Mouse (Mus musculus): ENCODE results near the gene Cep19. TPM values are rescaled to one million over a fixed set of nuclear protein-coding genes. Genes with fewer than 3 reads are reported as not detected.

Cep19 gene
- polyA plus RNA-seq, 1 experiment from 2014 or later = 24.1 TPM

DNA sequence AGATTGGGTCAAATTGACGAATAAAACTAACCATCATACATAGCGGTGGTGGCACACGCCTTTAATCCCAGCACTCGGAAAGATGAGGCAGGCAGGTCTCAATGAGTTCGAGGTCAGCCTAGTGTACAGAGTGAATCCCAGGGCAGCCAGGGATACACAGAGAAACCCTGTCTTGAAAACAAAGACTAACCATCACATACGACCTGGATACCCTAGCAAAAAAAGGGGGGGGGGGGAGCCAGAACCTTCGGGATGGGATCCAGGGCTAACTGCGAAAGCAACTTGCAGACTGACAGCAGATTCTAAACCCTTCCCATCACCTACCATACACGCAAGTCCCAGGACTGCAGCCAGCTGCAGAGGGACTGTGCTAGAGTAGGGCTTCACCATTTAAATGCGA is 14.8 kb downstream of the Cep19 start:
- Histone ChIP-seq H3K27ac (ENCODE audit: low read depth) (no peak overlapping the region), H3K4me3 (ENCODE audit: low read depth, low read length) (no peak overlapping the region), H3K9ac (ENCODE audit: low read length) (no peak overlapping the region), H3K36me3 (ENCODE audit: control insufficient read depth, insufficient read depth, low read length) (0 out of 2 replicates have a peak, but pooled peaks cover 4% of the 10 kb centered on the region), H3K27me3 (replicated peaks; ENCODE audit: control insufficient read depth, insufficient read depth, low read length) (no peaks in the 10 kb centered on the region), H3K4me2 (ENCODE audit: low read length) (no peak overlapping the region), H3K4me1 (replicated peaks; ENCODE audit: control insufficient read depth, insufficient read depth, low read length) (no peaks in the 10 kb centered on the region; the same call in 1 of the 2 replicates), H3K9me3 (ENCODE audit: control insufficient read depth, low read length) (no peaks in the 10 kb centered on the region)
- DNase-seq (ENCODE audit: low spot score) (no peak), ATAC-seq (replicated peaks; ENCODE audit: low FRiP score, low TSS enrichment, low read depth) (no peak)
- 82% methylated on average over 10 of the region's 10 CpGs for WGBS

DNA sequence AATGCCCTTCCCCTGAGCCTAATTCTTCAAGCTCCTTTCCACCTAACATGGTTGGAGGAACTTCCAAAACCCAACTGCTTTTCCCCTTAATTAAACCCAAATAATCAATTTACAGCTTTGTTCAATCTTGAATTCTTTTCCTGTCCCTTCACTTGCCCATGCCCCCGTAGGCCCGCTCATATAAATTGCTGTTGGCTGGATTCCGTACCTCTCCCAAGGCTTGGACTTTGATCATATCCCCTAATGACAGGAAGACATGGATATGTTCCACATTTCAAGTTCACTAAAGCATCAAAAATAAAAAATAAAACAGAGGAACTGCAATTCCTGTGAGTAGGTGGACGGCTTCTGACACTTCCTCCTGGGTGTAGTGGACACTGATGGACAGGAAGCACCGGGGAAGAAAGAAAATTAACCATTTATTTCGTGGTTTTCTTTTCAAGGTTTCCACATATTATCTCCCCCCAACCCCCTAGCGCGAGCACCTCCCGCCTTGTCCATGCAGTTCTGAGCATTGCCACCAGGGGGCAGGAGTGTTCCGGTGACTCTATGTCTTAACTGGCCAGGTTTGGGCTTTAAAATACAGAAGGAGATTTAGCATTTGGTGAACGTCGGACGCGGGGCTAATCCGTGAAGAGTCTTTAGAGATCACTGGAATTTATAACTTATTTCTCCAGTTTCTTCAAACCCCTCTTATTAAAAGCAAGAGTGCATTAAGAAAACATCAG is 15.5 kb downstream of the Cep19 start:
- WGBS = 15% methylated on average over 15 of the region's 15 CpGs

DNA sequence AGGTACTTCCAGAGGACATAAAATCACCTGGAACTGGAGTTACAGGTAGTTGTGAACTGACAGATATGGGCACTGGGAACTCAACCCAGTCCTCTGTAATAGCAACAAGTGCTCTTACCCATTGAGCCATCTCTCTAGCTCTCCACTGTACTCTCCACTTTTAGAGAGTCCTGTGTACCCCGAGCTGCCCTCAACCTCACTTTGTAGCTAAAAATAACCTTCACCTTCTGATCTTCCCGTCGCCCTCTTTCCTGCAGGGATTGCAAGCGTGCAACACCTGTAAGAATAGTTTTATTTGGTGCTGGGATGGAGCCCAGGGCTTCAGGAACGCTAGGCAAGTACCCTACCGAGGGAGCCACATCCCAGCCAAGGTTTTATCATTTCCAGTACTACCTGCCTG is 16.2 kb downstream of the Cep19 start:
- no peaks in the 10 kb centered on the region; the same call in 1 of the 2 replicates for H3K4me1 ChIP-seq (replicated peaks; ENCODE audit: control insufficient read depth, insufficient read depth, low read length)
- DNase-seq (ENCODE audit: low spot score) = no peak
- H3K9me3 ChIP-seq (ENCODE audit: control insufficient read depth, low read length) = no peaks in the 10 kb centered on the region
- no peak overlapping the region for H3K27ac ChIP-seq (ENCODE audit: low read depth)
- H3K27me3 ChIP-seq (replicated peaks; ENCODE audit: control insufficient read depth, insufficient read depth, low read length) = no peaks in the 10 kb centered on the region
- H3K9ac ChIP-seq (ENCODE audit: low read length) = no peak overlapping the region
- H3K36me3 ChIP-seq (ENCODE audit: control insufficient read depth, insufficient read depth, low read length) = no peaks in the 10 kb centered on the region
- H3K4me3 ChIP-seq (ENCODE audit: low read depth, low read length) = no peak overlapping the region
- whole genome bisulfite sequencing = 48% methylated on average over 6 of the region's 6 CpGs
- no peak overlapping the region for H3K4me2 ChIP-seq (ENCODE audit: low read length)
- ATAC-seq (replicated peaks; ENCODE audit: low FRiP score, low TSS enrichment, low read depth) = no peak

More for the DNA sequence above, 15.5 kb downstream of the Cep19 start:
- no peaks in the 10 kb centered on the region; the same call in 1 of the 2 replicates for H3K4me1 ChIP-seq (replicated peaks; ENCODE audit: control insufficient read depth, insufficient read depth, low read length)
- H3K27ac ChIP-seq (ENCODE audit: low read depth) = no peak overlapping the region
- no peak overlapping the region for H3K4me3 ChIP-seq (ENCODE audit: low read depth, low read length)
- 0 out of 2 replicates have a peak, but pooled peaks cover 3% of the 10 kb centered on the region for H3K36me3 ChIP-seq (ENCODE audit: control insufficient read depth, insufficient read depth, low read length)
- H3K9me3 ChIP-seq (ENCODE audit: control insufficient read depth, low read length) = no peaks in the 10 kb centered on the region
- H3K4me2 ChIP-seq (ENCODE audit: low read length) = 0 out of 2 replicates have a peak overlapping the region, but pooled peaks have one; percentile 5
- DNase-seq (ENCODE audit: low spot score) (peak; percentile 96), ATAC-seq (replicated peaks; ENCODE audit: low FRiP score, low TSS enrichment, low read depth) (no peak)
- no peak overlapping the region for H3K9ac ChIP-seq (ENCODE audit: low read length)
- no peaks in the 10 kb centered on the region for H3K27me3 ChIP-seq (replicated peaks; ENCODE audit: control insufficient read depth, insufficient read depth, low read length)

DNA sequence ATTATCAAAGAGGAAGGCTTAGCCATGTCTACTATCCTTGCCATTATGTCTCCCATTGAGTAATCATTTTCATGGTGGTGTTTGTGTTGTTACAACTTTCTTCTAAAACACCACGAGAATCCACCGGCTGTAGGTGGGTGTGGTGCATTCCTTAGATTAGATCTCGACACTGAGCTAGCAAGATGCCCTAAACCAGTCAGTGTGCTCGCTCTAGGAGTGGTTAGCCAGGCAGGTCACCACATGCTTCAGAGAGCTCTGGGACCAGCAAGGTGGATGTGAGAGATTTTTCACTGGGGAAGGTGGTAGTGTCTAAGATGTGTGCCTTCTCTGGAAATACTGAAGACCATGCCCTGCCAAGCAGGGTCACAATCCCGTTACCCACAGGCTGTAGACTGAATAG is 16.6 kb downstream of the Cep19 start:
- no peak overlapping the region for H3K9ac ChIP-seq (ENCODE audit: low read length)
- H3K36me3 ChIP-seq (ENCODE audit: control insufficient read depth, insufficient read depth, low read length) = no peaks in the 10 kb centered on the region
- DNase-seq (ENCODE audit: low spot score) = no peak
- H3K4me3 ChIP-seq (ENCODE audit: low read depth, low read length) = no peak overlapping the region
- ATAC-seq (replicated peaks; ENCODE audit: low FRiP score, low TSS enrichment, low read depth) = no peak
- no peaks in the 10 kb centered on the region for H3K27me3 ChIP-seq (replicated peaks; ENCODE audit: control insufficient read depth, insufficient read depth, low read length)
- no peaks in the 10 kb centered on the region; the same call in 1 of the 2 replicates for H3K4me1 ChIP-seq (replicated peaks; ENCODE audit: control insufficient read depth, insufficient read depth, low read length)
- H3K27ac ChIP-seq (ENCODE audit: low read depth) = no peak overlapping the region
- H3K4me2 ChIP-seq (ENCODE audit: low read length) = no peak overlapping the region
- H3K9me3 ChIP-seq (ENCODE audit: control insufficient read depth, low read length) = no peaks in the 10 kb centered on the region
- WGBS = 33% methylated on average over 5 of the region's 5 CpGs

DNA sequence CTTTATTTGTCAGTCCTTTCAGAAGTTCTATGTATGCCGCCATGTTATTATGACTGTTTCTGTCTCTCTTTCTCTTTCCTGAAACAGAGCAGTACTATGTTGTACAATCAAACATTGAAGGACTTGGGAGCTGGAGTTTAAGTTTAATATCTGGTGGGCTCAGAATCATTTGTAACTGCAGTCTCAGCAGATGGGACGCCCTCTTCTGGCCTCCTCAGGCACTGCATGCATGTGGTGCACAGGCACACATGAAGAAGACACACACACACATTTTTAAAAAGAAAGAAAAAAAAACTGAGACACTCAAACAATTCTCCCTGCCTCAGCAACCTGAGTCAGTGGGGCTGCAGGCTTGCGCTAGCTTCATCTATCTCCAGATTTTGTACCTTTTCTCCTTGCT is 20.9 kb downstream of the Cep19 start:
- WGBS = 76% methylated on average over 3 of the region's 3 CpGs
- ATAC-seq (replicated peaks; ENCODE audit: low FRiP score, low TSS enrichment, low read depth) (no peak), DNase-seq (ENCODE audit: low spot score) (no peak)
- Histone ChIP-seq H3K36me3 (ENCODE audit: control insufficient read depth, insufficient read depth, low read length) (no peaks in the 10 kb centered on the region), H3K9me3 (ENCODE audit: control insufficient read depth, low read length) (no peaks in the 10 kb centered on the region), H3K27me3 (replicated peaks; ENCODE audit: control insufficient read depth, insufficient read depth, low read length) (no peaks in the 10 kb centered on the region), H3K4me2 (ENCODE audit: low read length) (no peak overlapping the region), H3K9ac (ENCODE audit: low read length) (no peak overlapping the region), H3K4me3 (ENCODE audit: low read depth, low read length) (no peak overlapping the region), H3K27ac (ENCODE audit: low read depth) (no peak overlapping the region), H3K4me1 (replicated peaks; ENCODE audit: control insufficient read depth, insufficient read depth, low read length) (no peaks in the 10 kb centered on the region; the same call in 1 of the 2 replicates)

DNA sequence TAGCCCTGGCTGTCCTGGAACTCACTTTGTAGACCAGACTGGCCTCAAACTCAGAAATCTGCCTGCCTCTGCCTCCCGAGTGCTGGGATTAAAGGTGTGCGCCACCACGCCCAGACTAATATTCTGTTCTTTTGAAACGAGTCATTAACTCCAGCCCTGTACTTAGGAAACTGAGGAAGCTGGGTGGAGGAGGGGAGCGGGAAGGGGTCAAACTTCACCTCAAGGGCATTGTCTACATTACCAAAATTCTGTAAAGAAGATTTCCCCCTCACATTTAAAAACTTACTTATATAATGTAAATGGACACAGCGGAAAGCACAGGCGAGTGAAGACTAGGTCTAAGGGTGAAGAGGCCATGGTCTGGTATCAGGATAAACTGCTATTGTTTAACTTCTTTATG is 24.4 kb downstream of the Cep19 start:
- Histone ChIP-seq H3K4me1 (replicated peaks; ENCODE audit: control insufficient read depth, insufficient read depth, low read length) (no peaks in the 10 kb centered on the region), H3K27ac (ENCODE audit: low read depth) (no peak overlapping the region), H3K9ac (ENCODE audit: low read length) (no peak overlapping the region), H3K27me3 (replicated peaks; ENCODE audit: control insufficient read depth, insufficient read depth, low read length) (no peaks in the 10 kb centered on the region), H3K4me3 (ENCODE audit: low read depth, low read length) (no peak overlapping the region), H3K4me2 (ENCODE audit: low read length) (no peak overlapping the region), H3K36me3 (ENCODE audit: control insufficient read depth, insufficient read depth, low read length) (no peaks in the 10 kb centered on the region), H3K9me3 (ENCODE audit: control insufficient read depth, low read length) (no peaks in the 10 kb centered on the region)
- ATAC-seq (replicated peaks; ENCODE audit: low FRiP score, low TSS enrichment, low read depth) = no peak
- no peak for DNase-seq (ENCODE audit: low spot score)
- WGBS = 90% methylated on average over 7 of the region's 7 CpGs

DNA sequence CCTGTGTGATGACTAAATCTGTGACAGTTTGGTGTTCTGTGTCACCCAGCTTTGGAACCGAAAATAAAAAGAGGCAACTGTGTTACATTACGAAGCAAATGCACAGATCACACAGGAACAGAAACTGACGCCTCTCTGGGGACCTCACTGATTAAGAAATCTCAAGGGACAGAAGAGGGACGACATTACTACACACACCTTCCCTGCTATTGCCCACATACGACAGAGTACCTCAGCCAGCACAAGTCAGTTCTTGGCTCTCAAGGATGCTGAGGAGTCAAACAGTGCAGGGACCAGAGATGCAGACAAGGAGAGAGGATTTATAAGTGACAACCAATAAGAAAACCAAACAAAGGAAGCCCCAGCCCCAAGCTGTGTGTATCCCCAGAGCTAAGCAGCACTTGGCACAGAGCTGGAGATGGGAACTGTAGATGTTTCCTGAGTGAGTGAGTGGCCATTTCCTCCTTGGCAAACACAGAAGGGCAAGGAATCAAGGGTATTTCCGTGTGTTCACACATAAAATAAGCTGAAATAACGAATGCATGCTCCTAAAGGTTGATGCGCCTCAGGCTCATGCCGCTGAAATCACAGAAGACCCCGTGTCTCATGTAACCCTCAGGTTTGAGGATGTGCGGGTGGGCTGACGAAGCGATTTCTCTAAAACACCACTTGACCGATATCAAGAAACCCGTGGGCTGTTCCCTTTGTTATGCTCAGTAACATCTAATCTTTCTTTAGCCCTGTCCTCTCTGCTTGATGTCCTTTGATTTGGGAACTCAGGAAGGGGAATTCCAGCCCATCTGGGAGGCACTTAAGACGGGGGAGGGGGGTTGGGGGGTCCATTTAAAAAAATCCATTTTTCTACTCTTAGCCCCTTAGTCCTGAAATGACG is 25.1 kb downstream of the Cep19 start:
- no peak overlapping the region for H3K4me3 ChIP-seq (ENCODE audit: low read depth, low read length)
- DNase-seq (ENCODE audit: low spot score) = no peak
- no peaks in the 10 kb centered on the region for H3K9me3 ChIP-seq (ENCODE audit: control insufficient read depth, low read length)
- H3K4me1 ChIP-seq (replicated peaks; ENCODE audit: control insufficient read depth, insufficient read depth, low read length) = no peaks in the 10 kb centered on the region
- H3K27ac ChIP-seq (ENCODE audit: low read depth) = no peak overlapping the region
- no peak overlapping the region for H3K4me2 ChIP-seq (ENCODE audit: low read length)
- no peak overlapping the region for H3K9ac ChIP-seq (ENCODE audit: low read length)
- H3K27me3 ChIP-seq (replicated peaks; ENCODE audit: control insufficient read depth, insufficient read depth, low read length) = no peaks in the 10 kb centered on the region
- WGBS = 65% methylated on average over 17 of the region's 17 CpGs
- no peaks in the 10 kb centered on the region for H3K36me3 ChIP-seq (ENCODE audit: control insufficient read depth, insufficient read depth, low read length)
- no peak for ATAC-seq (replicated peaks; ENCODE audit: low FRiP score, low TSS enrichment, low read depth)

DNA sequence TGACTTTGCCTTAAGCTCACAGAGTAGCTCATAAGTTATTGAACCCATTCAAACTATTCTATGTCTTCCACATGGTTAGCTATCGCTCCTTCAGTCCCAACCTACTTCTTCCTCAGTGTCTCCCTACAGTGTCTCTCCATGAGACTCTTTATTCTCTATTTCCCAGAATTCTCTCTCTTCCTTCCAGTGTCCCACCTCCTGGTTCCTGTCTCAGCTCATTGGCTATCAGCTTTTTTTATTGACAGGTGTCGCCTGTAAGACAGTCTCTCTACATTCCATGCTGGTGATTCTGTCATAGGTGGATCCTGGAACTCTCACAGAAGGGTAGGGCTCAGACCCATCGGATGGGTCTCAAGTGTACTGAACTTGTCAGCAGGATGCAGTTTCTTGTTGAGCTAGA is 25.8 kb downstream of the Cep19 start:
- Histone ChIP-seq H3K4me1 (replicated peaks; ENCODE audit: control insufficient read depth, insufficient read depth, low read length) (no peaks in the 10 kb centered on the region), H3K4me3 (ENCODE audit: low read depth, low read length) (no peak overlapping the region), H3K36me3 (ENCODE audit: control insufficient read depth, insufficient read depth, low read length) (no peaks in the 10 kb centered on the region), H3K4me2 (ENCODE audit: low read length) (no peak overlapping the region), H3K9ac (ENCODE audit: low read length) (no peak overlapping the region), H3K9me3 (ENCODE audit: control insufficient read depth, low read length) (no peaks in the 10 kb centered on the region), H3K27ac (ENCODE audit: low read depth) (no peak overlapping the region), H3K27me3 (replicated peaks; ENCODE audit: control insufficient read depth, insufficient read depth, low read length) (no peaks in the 10 kb centered on the region)
- DNase-seq (ENCODE audit: low spot score) (no peak), ATAC-seq (replicated peaks; ENCODE audit: low FRiP score, low TSS enrichment, low read depth) (no peak)
- WGBS = 89% methylated on average over 3 of the region's 3 CpGs
